Mouse (Mus musculus): ENCODE data around the gene Bcl2l13. TPM values are rescaled to one million over a fixed set of nuclear protein-coding genes. Genes with fewer than 3 reads are reported as not detected.
"Not testable (repeated sequence)": the region's sequence is repeated elsewhere in the genome, so short reads cannot be mapped to it uniquely, and the experiment has no call there.

Bcl2l13 gene
- polyA plus RNA-seq, 1 experiment: 25.4 TPM

- Histone ChIP-seq H3K4me1 (ENCODE audit: control insufficient read depth, insufficient read depth, low read length) (0 out of 2 replicates have a peak, but pooled peaks cover 2% of the 10 kb centered on the region), H3K4me3 (ENCODE audit: insufficient read depth, low read length) (no peak overlapping the region), H3K27ac (ENCODE audit: insufficient read depth, low read length) (no peak overlapping the region)
- no peak for TF ChIP-seq CTCF (IDR thresholded peaks at IDR 0.05; ENCODE audit: borderline replicate concordance, insufficient read depth, low read length)
- no peak for TF ChIP-seq POLR2A (IDR thresholded peaks at IDR 0.05; ENCODE audit: low read depth, low read length)
Observed at GRCm38 (mm10) chr6:120917975-120918374, 82.0 kb downstream of the Bcl2l13 start.

GRCm38 (mm10) chr6:120924791-120925321, 88.8 kb downstream of the Bcl2l13 start:
- not testable (repeated sequence) for H3K4me3 ChIP-seq (ENCODE audit: insufficient read depth, low read length); H3K27ac ChIP-seq (ENCODE audit: insufficient read depth, low read length); H3K4me1 ChIP-seq (ENCODE audit: control insufficient read depth, insufficient read depth, low read length)

- no peak for TF ChIP-seq CTCF (IDR thresholded peaks at IDR 0.05; ENCODE audit: borderline replicate concordance, insufficient read depth, low read length)
- TF ChIP-seq POLR2A (IDR thresholded peaks at IDR 0.05; ENCODE audit: low read depth, low read length): no peak
Observed at GRCm38 (mm10) chr6:120926880-120927279, 90.9 kb downstream of the Bcl2l13 start.

GRCm38 (mm10) chr6:120927765-120928164, 91.8 kb downstream of the Bcl2l13 start:
- Histone ChIP-seq H3K4me3 (ENCODE audit: insufficient read depth, low read length) (no peak overlapping the region), H3K4me1 (ENCODE audit: control insufficient read depth, insufficient read depth, low read length) (peaks cover 8% of the 10 kb centered on the region), H3K27ac (ENCODE audit: insufficient read depth, low read length) (peak overlapping the region; percentile 65; the same call in 1 of the 2 replicates)
- TF ChIP-seq CTCF (IDR thresholded peaks at IDR 0.05; ENCODE audit: borderline replicate concordance, insufficient read depth, low read length): no peak
- no peak for TF ChIP-seq POLR2A (IDR thresholded peaks at IDR 0.05; ENCODE audit: low read depth, low read length)

More at GRCm38 (mm10) chr6:120926880-120927279, 90.9 kb downstream of the Bcl2l13 start:
- no peak overlapping the region for H3K4me3 ChIP-seq (ENCODE audit: insufficient read depth, low read length)
- no peak overlapping the region for H3K27ac ChIP-seq (ENCODE audit: insufficient read depth, low read length)
- H3K4me1 ChIP-seq (ENCODE audit: control insufficient read depth, insufficient read depth, low read length): peaks cover 8% of the 10 kb centered on the region

GRCm38 (mm10) chr6:120929421-120929820, 93.4 kb downstream of the Bcl2l13 start:
- Histone ChIP-seq H3K27ac (ENCODE audit: insufficient read depth, low read length) (no peak overlapping the region), H3K4me1 (ENCODE audit: control insufficient read depth, insufficient read depth, low read length) (peaks cover 8% of the 10 kb centered on the region), H3K4me3 (ENCODE audit: insufficient read depth, low read length) (no peak overlapping the region)
- no peak for TF ChIP-seq POLR2A (IDR thresholded peaks at IDR 0.05; ENCODE audit: low read depth, low read length)
- TF ChIP-seq CTCF (IDR thresholded peaks at IDR 0.05; ENCODE audit: borderline replicate concordance, insufficient read depth, low read length): no peak

GRCm38 (mm10) chr6:120930450-120931306, 94.7 kb downstream of the Bcl2l13 start:
- no peak for TF ChIP-seq POLR2A (IDR thresholded peaks at IDR 0.05; ENCODE audit: low read depth, low read length)
- no peak for TF ChIP-seq CTCF (IDR thresholded peaks at IDR 0.05; ENCODE audit: borderline replicate concordance, insufficient read depth, low read length)
- Histone ChIP-seq H3K27ac (ENCODE audit: insufficient read depth, low read length) (no peak overlapping the region), H3K4me1 (ENCODE audit: control insufficient read depth, insufficient read depth, low read length) (peaks cover 8% of the 10 kb centered on the region), H3K4me3 (ENCODE audit: insufficient read depth, low read length) (no peak overlapping the region)

GRCm38 (mm10) chr6:120932597-120932996, 96.6 kb downstream of the Bcl2l13 start:
- no peak overlapping the region for H3K27ac ChIP-seq (ENCODE audit: insufficient read depth, low read length)
- H3K4me1 ChIP-seq (ENCODE audit: control insufficient read depth, insufficient read depth, low read length): peaks cover under 1% of the 10 kb centered on the region
- H3K4me3 ChIP-seq (ENCODE audit: insufficient read depth, low read length): no peak overlapping the region
- TF ChIP-seq CTCF (IDR thresholded peaks at IDR 0.05; ENCODE audit: borderline replicate concordance, insufficient read depth, low read length) (no peak), POLR2A (IDR thresholded peaks at IDR 0.05; ENCODE audit: low read depth, low read length) (no peak)

DNA sequence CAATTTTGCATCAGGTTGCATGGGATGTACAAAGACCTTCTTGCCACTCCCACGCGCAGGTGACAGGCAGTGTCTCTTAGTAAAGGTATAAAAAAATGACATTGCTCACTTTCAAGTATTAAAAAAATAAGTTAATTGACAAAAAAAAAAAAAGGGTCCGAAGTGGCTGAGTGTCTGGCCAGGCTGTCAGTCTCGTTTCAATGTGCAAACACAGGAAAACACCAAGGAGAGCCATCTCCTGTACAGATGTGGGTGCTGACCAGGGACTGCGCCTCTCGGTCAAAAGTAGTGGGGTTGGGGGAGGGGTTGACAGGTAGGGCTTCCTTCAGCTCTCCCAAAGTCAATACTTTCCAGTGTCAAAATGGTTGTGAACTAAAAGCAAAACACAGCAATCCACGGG, 97.7 kb downstream of the Bcl2l13 start:
- Histone ChIP-seq H3K27ac (ENCODE audit: insufficient read depth, low read length) (no peak overlapping the region), H3K4me1 (ENCODE audit: control insufficient read depth, insufficient read depth, low read length) (no peaks in the 10 kb centered on the region), H3K4me3 (ENCODE audit: insufficient read depth, low read length) (no peak overlapping the region)
- TF ChIP-seq POLR2A (IDR thresholded peaks at IDR 0.05; ENCODE audit: low read depth, low read length): no peak
- no peak for TF ChIP-seq CTCF (IDR thresholded peaks at IDR 0.05; ENCODE audit: borderline replicate concordance, insufficient read depth, low read length)

DNA sequence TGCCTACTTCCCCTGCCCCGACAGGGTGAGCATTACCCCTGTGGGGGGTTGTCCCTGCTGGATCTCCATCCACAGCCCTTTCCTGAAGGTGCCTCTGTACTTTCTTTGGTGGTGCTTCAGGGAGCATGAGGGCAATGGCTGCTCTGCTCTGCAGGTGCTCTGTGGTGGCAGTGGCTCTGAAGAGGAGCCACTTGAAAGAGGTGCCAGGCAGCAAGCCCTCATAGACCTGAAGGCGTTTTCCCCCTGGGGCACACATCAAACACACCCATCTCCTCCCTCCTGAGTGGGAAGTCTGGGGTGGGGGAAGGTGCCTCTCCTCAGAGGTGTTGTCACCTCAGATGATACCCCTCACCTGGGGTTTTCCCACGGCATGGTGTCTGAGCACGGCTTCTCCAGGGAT, 98.2 kb downstream of the Bcl2l13 start:
- Histone ChIP-seq H3K4me1 (ENCODE audit: control insufficient read depth, insufficient read depth, low read length) (no peaks in the 10 kb centered on the region), H3K27ac (ENCODE audit: insufficient read depth, low read length) (no peak overlapping the region)
- TF ChIP-seq POLR2A (IDR thresholded peaks at IDR 0.05; ENCODE audit: low read depth, low read length) (no peak), CTCF (IDR thresholded peaks at IDR 0.05; ENCODE audit: borderline replicate concordance, insufficient read depth, low read length) (no peak)

GRCm38 (mm10) chr6:120937104-120937617, 101.1 kb downstream of the Bcl2l13 start:
- Histone ChIP-seq H3K27ac (ENCODE audit: insufficient read depth, low read length) (no peak overlapping the region), H3K4me1 (ENCODE audit: control insufficient read depth, insufficient read depth, low read length) (no peaks in the 10 kb centered on the region), H3K4me3 (ENCODE audit: insufficient read depth, low read length) (no peak overlapping the region)
- TF ChIP-seq POLR2A (IDR thresholded peaks at IDR 0.05; ENCODE audit: low read depth, low read length) (no peak), CTCF (IDR thresholded peaks at IDR 0.05; ENCODE audit: borderline replicate concordance, insufficient read depth, low read length) (no peak)

More for the DNA sequence above, 98.2 kb downstream of the Bcl2l13 start:
- H3K4me3 ChIP-seq (ENCODE audit: insufficient read depth, low read length): no peak overlapping the region
